Mouse (Mus musculus) megakaryocyte, embryonic 14.5 days (primary cell): Measurements from ENCODE around the gene Tmem87a.

Source experiments
- FLI1 ChIP-seq: IDR thresholded peaks from 2 replicates; pipeline ENCODE4 v1.6.1; 2012; ENCODE audit warnings: low read length, inconsistent platforms, mixed read lengths
- GATA1 ChIP-seq: IDR thresholded peaks from 3 replicates; pipeline ENCODE4 v1.6.1; 2012; ENCODE audit warnings: mixed read lengths, low read length, inconsistent platforms, borderline replicate concordance

GRCm38 (mm10) chr2:120424386-120424785, 20.5 kb upstream of the Tmem87a start:
- TF ChIP-seq GATA1 (no peak), FLI1 (no peak)
